Mouse (Mus musculus): ENCODE results near the gene Olfr520. TPM values are rescaled to one million over a fixed set of nuclear protein-coding genes. Genes with fewer than 3 reads are reported as not detected.

The Olfr520 gene
- total RNA-seq (2014; rRNA removed) (not detected in 2 replicates), polyA plus RNA-seq (2015; fragmentation: Nextera tagmentation; extraction: Ambion mirVana) (not detected in 2 replicates)

DNA sequence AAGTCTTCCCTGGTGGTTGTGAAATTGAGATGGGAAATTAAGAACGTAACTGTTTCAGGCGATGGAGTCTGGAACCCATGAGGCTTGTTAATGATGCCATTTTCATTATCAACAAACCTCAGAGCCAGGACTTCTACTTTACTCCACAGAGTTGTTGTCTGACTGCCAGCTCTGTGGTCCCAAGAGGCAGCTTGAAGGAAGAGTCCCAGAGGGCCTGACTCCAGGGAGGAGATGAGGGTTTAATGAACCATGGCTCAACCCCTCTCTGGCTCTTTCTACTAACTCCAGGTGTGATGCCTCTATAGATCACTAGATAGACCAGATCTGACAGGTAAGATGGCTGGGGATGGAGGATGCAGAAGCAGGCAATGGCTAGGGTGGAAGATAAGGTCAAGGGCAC is at the start of gene Olfr520:
Gene Olfr520 (plus strand): TSS at position 301 of the 400 bp plus-strand sequence.
- 97% methylated on average over 2 of the region's 2 CpGs for WGBS
- TF ChIP-seq CTCF (IDR thresholded peaks at IDR 0.05): no peak
- H3K4me2 ChIP-seq (ENCODE audit: low read depth, low read length, poor library complexity, severe bottlenecking): no peak within 1 kb of the TSS
- DNase-seq (ENCODE audit: low spot score): no peak
- no peaks in the 10 kb centered on the region for H3K36me3 ChIP-seq (ENCODE audit: insufficient read depth, low read length)
- H3K27me3 ChIP-seq (ENCODE audit: insufficient read depth, low read length): no peaks in the 10 kb centered on the region
- no peak within 1 kb of the TSS for H3K27ac ChIP-seq (ENCODE audit: low read depth, low read length)
- no peaks in the 10 kb centered on the region for H3K4me1 ChIP-seq (ENCODE audit: insufficient read depth, low read length)
- no peaks in the 10 kb centered on the region for H3K9me3 ChIP-seq (ENCODE audit: low read length)
- no peak for ATAC-seq (ENCODE audit: low FRiP score)
- no peak within 1 kb of the TSS for H3K9ac ChIP-seq (replicated peaks; ENCODE audit: low read length, poor library complexity, severe bottlenecking)
- H3K4me3 ChIP-seq (ENCODE audit: low read depth, low read length): no peak within 1 kb of the TSS

- Histone ChIP-seq H3K9me3 (ENCODE audit: low read length) (no peaks in the 10 kb centered on the region), H3K4me2 (ENCODE audit: low read depth, low read length, poor library complexity, severe bottlenecking) (no peak overlapping the region), H3K9ac (replicated peaks; ENCODE audit: low read length, poor library complexity, severe bottlenecking) (no peak overlapping the region), H3K36me3 (ENCODE audit: insufficient read depth, low read length) (no peaks in the 10 kb centered on the region), H3K4me3 (ENCODE audit: low read depth, low read length) (no peak overlapping the region), H3K27ac (ENCODE audit: low read depth, low read length) (no peak overlapping the region), H3K27me3 (ENCODE audit: insufficient read depth, low read length) (no peaks in the 10 kb centered on the region), H3K4me1 (ENCODE audit: insufficient read depth, low read length) (no peaks in the 10 kb centered on the region)
- no peak for TF ChIP-seq CTCF (IDR thresholded peaks at IDR 0.05)
- DNase-seq (ENCODE audit: low spot score) (no peak), ATAC-seq (ENCODE audit: low FRiP score) (no peak)
- WGBS: 78% methylated on average over 5 of the region's 5 CpGs
These were observed 49.3 kb upstream of the Olfr520 start for GRCm38 (mm10) chr7:99680771-99681170.

DNA sequence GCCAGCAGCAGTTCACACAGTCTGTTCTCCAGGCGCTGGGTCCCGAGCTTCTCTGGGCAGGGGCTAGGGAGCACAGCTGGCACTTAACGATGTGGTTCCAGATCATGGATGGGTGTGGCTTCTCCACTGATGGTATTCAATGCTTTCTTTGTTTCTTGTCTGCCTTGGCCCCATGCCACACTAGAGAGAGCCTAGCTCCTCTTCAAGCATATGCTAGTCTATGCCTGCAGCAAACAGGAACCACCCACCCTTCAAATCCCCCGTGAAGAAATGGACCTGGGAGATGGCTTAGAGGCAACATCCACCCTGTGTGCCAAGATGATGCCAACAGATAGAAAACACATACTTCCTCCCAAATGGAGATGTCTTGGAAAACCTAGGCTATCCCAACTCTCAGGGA is 46.0 kb upstream of the Olfr520 start:
- Histone ChIP-seq H3K4me1 (ENCODE audit: insufficient read depth, low read length) (no peaks in the 10 kb centered on the region), H3K9ac (replicated peaks; ENCODE audit: low read length, poor library complexity, severe bottlenecking) (no peak overlapping the region), H3K27me3 (ENCODE audit: insufficient read depth, low read length) (no peaks in the 10 kb centered on the region), H3K4me2 (ENCODE audit: low read depth, low read length, poor library complexity, severe bottlenecking) (no peak overlapping the region), H3K27ac (ENCODE audit: low read depth, low read length) (no peak overlapping the region), H3K4me3 (ENCODE audit: low read depth, low read length) (no peak overlapping the region), H3K9me3 (ENCODE audit: low read length) (no peaks in the 10 kb centered on the region), H3K36me3 (ENCODE audit: insufficient read depth, low read length) (no peaks in the 10 kb centered on the region)
- no peak for TF ChIP-seq CTCF (IDR thresholded peaks at IDR 0.05)
- ATAC-seq (ENCODE audit: low FRiP score): no peak
- WGBS: 78% methylated on average over 4 of the region's 4 CpGs
- DNase-seq (ENCODE audit: low spot score): no peak

- no peak for DNase-seq (ENCODE audit: low spot score)
- no peak overlapping the region for H3K4me2 ChIP-seq (ENCODE audit: low read depth, low read length, poor library complexity, severe bottlenecking)
- no peak for ATAC-seq (ENCODE audit: low FRiP score)
- H3K36me3 ChIP-seq (ENCODE audit: insufficient read depth, low read length): no peaks in the 10 kb centered on the region
- no peaks in the 10 kb centered on the region for H3K9me3 ChIP-seq (ENCODE audit: low read length)
- no peaks in the 10 kb centered on the region for H3K27me3 ChIP-seq (ENCODE audit: insufficient read depth, low read length)
- WGBS: 69% methylated on average over 7 of the region's 7 CpGs
- TF ChIP-seq CTCF (IDR thresholded peaks at IDR 0.05): no peak
- H3K4me3 ChIP-seq (ENCODE audit: low read depth, low read length): no peak overlapping the region
- no peaks in the 10 kb centered on the region for H3K4me1 ChIP-seq (ENCODE audit: insufficient read depth, low read length)
- H3K27ac ChIP-seq (ENCODE audit: low read depth, low read length): no peak overlapping the region
- H3K9ac ChIP-seq (replicated peaks; ENCODE audit: low read length, poor library complexity, severe bottlenecking): no peak overlapping the region
These were observed 39.3 kb upstream of the Olfr520 start for GRCm38 (mm10) chr7:99690819-99691218.

GRCm38 (mm10) chr7:99692396-99692795 is 37.7 kb upstream of the Olfr520 start:
- no peak for TF ChIP-seq CTCF (IDR thresholded peaks at IDR 0.05)
- DNase-seq (ENCODE audit: low spot score) (no peak), ATAC-seq (ENCODE audit: low FRiP score) (no peak)
- Histone ChIP-seq H3K27me3 (ENCODE audit: insufficient read depth, low read length) (no peaks in the 10 kb centered on the region), H3K4me1 (ENCODE audit: insufficient read depth, low read length) (no peaks in the 10 kb centered on the region), H3K9ac (replicated peaks; ENCODE audit: low read length, poor library complexity, severe bottlenecking) (no peak overlapping the region), H3K9me3 (ENCODE audit: low read length) (no peaks in the 10 kb centered on the region), H3K4me3 (ENCODE audit: low read depth, low read length) (no peak overlapping the region), H3K4me2 (ENCODE audit: low read depth, low read length, poor library complexity, severe bottlenecking) (no peak overlapping the region), H3K27ac (ENCODE audit: low read depth, low read length) (no peak overlapping the region), H3K36me3 (ENCODE audit: insufficient read depth, low read length) (no peaks in the 10 kb centered on the region)
- 28% methylated on average over 3 of the region's 3 CpGs for WGBS

GRCm38 (mm10) chr7:99693387-99693786 is 36.7 kb upstream of the Olfr520 start:
- H3K4me3 ChIP-seq (ENCODE audit: low read depth, low read length): no peak overlapping the region
- no peaks in the 10 kb centered on the region for H3K27me3 ChIP-seq (ENCODE audit: insufficient read depth, low read length)
- no peak overlapping the region for H3K9ac ChIP-seq (replicated peaks; ENCODE audit: low read length, poor library complexity, severe bottlenecking)
- WGBS: 94% methylated on average over 3 of the region's 3 CpGs
- no peak for TF ChIP-seq CTCF (IDR thresholded peaks at IDR 0.05)
- no peak overlapping the region for H3K4me2 ChIP-seq (ENCODE audit: low read depth, low read length, poor library complexity, severe bottlenecking)
- ATAC-seq (ENCODE audit: low FRiP score) (no peak), DNase-seq (ENCODE audit: low spot score) (no peak)
- no peaks in the 10 kb centered on the region for H3K9me3 ChIP-seq (ENCODE audit: low read length)
- H3K27ac ChIP-seq (ENCODE audit: low read depth, low read length): no peak overlapping the region
- no peaks in the 10 kb centered on the region for H3K4me1 ChIP-seq (ENCODE audit: insufficient read depth, low read length)
- H3K36me3 ChIP-seq (ENCODE audit: insufficient read depth, low read length): no peaks in the 10 kb centered on the region
